Mouse (Mus musculus) left cerebral cortex, adult 9 months (tissue): ENCODE measurements around the gene Mdh2.

ENCODE experiments used
- DNase-seq, 2 experiments: peaks; one replicate each; pipeline ENCODE4 v3.0.0; 2022; ENCODE audit warnings: low spot score in 2 of 2

Gene Mdh2

DNA sequence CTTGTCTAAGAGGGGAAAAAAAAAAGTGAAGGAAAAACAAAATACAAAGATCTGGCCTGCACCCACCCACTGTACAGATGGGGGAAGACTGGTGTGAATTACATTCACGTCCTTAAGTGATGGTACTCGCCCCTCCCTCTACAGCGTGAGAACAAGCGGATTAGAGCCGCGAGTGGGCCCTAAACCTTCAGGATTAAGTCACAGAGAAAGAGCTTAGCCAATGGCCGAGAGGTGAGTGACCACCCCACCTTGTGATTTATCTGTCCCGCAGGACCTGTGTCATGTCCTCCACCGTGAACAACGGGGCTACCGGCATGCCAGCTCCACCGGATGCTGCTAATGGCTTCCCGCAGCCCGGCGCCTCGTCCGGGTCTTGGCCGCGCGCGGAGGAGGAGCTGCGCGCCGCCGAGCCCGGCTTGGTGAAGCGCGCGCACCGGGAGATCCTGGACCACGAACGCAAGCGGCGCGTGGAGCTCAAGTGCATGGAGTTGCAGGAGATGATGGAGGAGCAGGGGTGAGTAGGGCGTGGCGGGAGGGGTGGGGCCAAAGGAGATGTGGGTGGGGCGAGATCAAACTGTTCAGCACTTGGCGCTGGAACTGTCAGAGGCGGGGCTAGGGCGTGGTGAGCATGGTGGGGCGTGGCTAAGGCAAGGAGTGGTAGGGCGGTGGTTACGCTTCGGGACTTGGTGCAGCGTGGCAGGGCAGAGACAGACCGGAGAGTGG is 56.6 kb downstream of the Mdh2 start:
- DNase-seq = peak; percentile 63 to 76

- no peak for DNase-seq
Observed at GRCm38 (mm10) chr5:135835492-135835858, 57.2 kb downstream of the Mdh2 start.

DNA sequence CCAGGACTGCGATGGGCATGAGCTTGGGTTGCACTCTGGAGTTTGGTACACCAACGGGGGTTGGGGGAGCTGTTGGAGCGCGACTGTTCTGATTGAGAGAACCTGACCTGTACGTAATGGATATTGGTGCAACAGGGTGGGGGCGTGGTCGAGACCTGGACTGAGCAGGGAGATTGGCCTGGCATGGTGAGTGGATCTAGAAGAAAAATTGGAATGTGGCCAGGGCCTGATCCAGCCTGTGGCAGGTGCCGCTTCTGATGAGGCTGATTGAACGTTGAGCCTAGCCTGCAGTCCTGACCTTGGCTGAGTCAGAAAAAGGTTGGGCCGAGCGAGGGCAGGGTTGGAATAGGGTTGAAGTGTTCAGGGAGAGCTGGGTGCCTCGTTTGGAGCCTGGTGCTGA is 57.7 kb downstream of the Mdh2 start:
- no peak for DNase-seq
